Comparison of ENCODE assay signal across 8 mouse cellular contexts in genomic region chr14:79140826-79141219, GRCm38 (mm10).
DNase-seq lines count a peak whose midpoint lies in the region; ATAC-seq and TF ChIP-seq lines count a peak whose summit lies in the region.

No protein-coding gene starts in this region.

- H3K4me1 ChIP-seq in liver, embryonic 16.5 days (ENCODE audit: control insufficient read depth, low read depth, low read length) = no peaks in the 10 kb centered on the region
- no peaks in the 10 kb centered on the region; the same call in 1 of the 2 replicates for H3K4me1 ChIP-seq in liver, embryonic 11.5 days (replicated peaks; ENCODE audit: control insufficient read depth, insufficient read depth, low read length)
- peaks cover 13% of the 10 kb centered on the region; the same call in 1 of the 2 replicates for H3K4me1 ChIP-seq in forebrain, embryonic 14.5 days (ENCODE audit: control insufficient read depth, insufficient read depth, low read length)
- H3K4me1 ChIP-seq in midbrain, postnatal 0 days (ENCODE audit: insufficient read depth, low read length) = no peaks in the 10 kb centered on the region

- no peaks in the 10 kb centered on the region for H3K36me3 ChIP-seq in liver, embryonic 16.5 days (ENCODE audit: control insufficient read depth, insufficient read depth)
- H3K36me3 ChIP-seq in liver, embryonic 11.5 days (ENCODE audit: control insufficient read depth, insufficient read depth, low read length) = no peaks in the 10 kb centered on the region
- H3K36me3 ChIP-seq in forebrain, embryonic 14.5 days (ENCODE audit: control insufficient read depth, insufficient read depth, low read length) = no peaks in the 10 kb centered on the region
- no peaks in the 10 kb centered on the region for H3K36me3 ChIP-seq in midbrain, postnatal 0 days (ENCODE audit: insufficient read depth, low read length)

- no peak for TF ChIP-seq CTCF in midbrain, postnatal 0 days (IDR thresholded peaks at IDR 0.05)

- no peak overlapping the region for H3K27ac ChIP-seq in liver, embryonic 16.5 days (ENCODE audit: low read length)
- H3K27ac ChIP-seq in liver, embryonic 11.5 days (ENCODE audit: low read depth, low read length) = no peak overlapping the region
- no peak overlapping the region for H3K27ac ChIP-seq in forebrain, embryonic 14.5 days (ENCODE audit: low read depth, low read length)
- no peak overlapping the region for H3K27ac ChIP-seq in midbrain, postnatal 0 days (ENCODE audit: low read depth, low read length)

- DNase-seq in liver, embryonic 11.5 days (ENCODE audit: low spot score) = no peak
- peak; percentile 18 for DNase-seq in forebrain, embryonic 14.5 days (ENCODE audit: low spot score)
- peak; percentile 40 to 59 for DNase-seq in kidney, adult 8-10 months
- DNase-seq in midbrain, postnatal 0 days (ENCODE audit: low spot score) = peak; percentile 27
- DNase-seq in right cerebral cortex, postnatal 25 days = no peak
- no peak for DNase-seq in testis, postnatal 14 days (ENCODE audit: low spot score)
- no peak for DNase-seq in layer of hippocampus, postnatal 10 days (ENCODE audit: low spot score in 2 of 2)

- H3K9me3 ChIP-seq in liver, embryonic 16.5 days (replicated peaks; ENCODE audit: control insufficient read depth, low read length) = no peaks in the 10 kb centered on the region
- no peaks in the 10 kb centered on the region for H3K9me3 ChIP-seq in liver, embryonic 11.5 days (ENCODE audit: control insufficient read depth, low read length)
- no peaks in the 10 kb centered on the region for H3K9me3 ChIP-seq in forebrain, embryonic 14.5 days (replicated peaks; ENCODE audit: control insufficient read depth, low read length)
- H3K9me3 ChIP-seq in midbrain, postnatal 0 days (ENCODE audit: low read length) = no peaks in the 10 kb centered on the region

- ATAC-seq in liver, embryonic 16.5 days (ENCODE audit: low read depth) = peak; percentile 37; the same call in 1 of the 2 replicates
- no peak for ATAC-seq in liver, embryonic 11.5 days (replicated peaks; ENCODE audit: low FRiP score)
- ATAC-seq in forebrain, embryonic 14.5 days = peak; percentile 35
- no peak; the same call in 1 of the 2 replicates for ATAC-seq in midbrain, postnatal 0 days (ENCODE audit: low FRiP score)

- H3K27me3 ChIP-seq in liver, embryonic 16.5 days (ENCODE audit: control insufficient read depth, insufficient read depth, low read depth, low read length) = no peaks in the 10 kb centered on the region
- H3K27me3 ChIP-seq in liver, embryonic 11.5 days (replicated peaks; ENCODE audit: control insufficient read depth, insufficient read depth, low read length) = no peaks in the 10 kb centered on the region
- no peaks in the 10 kb centered on the region for H3K27me3 ChIP-seq in forebrain, embryonic 14.5 days (replicated peaks; ENCODE audit: control insufficient read depth, insufficient read depth, low read length)
- no peaks in the 10 kb centered on the region for H3K27me3 ChIP-seq in midbrain, postnatal 0 days (ENCODE audit: insufficient read depth, low read length)

- H3K4me3 ChIP-seq in liver, embryonic 16.5 days (ENCODE audit: low read depth, low read length) = no peak overlapping the region
- no peak overlapping the region for H3K4me3 ChIP-seq in liver, embryonic 11.5 days (ENCODE audit: low read depth, low read length)
- no peak overlapping the region for H3K4me3 ChIP-seq in forebrain, embryonic 14.5 days (ENCODE audit: low read depth, low read length)
- no peak overlapping the region for H3K4me3 ChIP-seq in midbrain, postnatal 0 days (ENCODE audit: low read depth, low read length)

- H3K9ac ChIP-seq in liver, embryonic 16.5 days (ENCODE audit: low read depth, low read length) = no peak overlapping the region
- no peak overlapping the region for H3K9ac ChIP-seq in liver, embryonic 11.5 days (ENCODE audit: low read depth, low read length)
- H3K9ac ChIP-seq in forebrain, embryonic 14.5 days (ENCODE audit: low read length) = no peak overlapping the region
- no peak overlapping the region for H3K9ac ChIP-seq in midbrain, postnatal 0 days (replicated peaks; ENCODE audit: low read length, poor library complexity, severe bottlenecking)

- WGBS in liver, embryonic 16.5 days (ENCODE audit: insufficient replicate concordance) = 67% methylated on average over 2 of the region's 2 CpGs
- 84% methylated on average over 2 of the region's 2 CpGs for WGBS in liver, embryonic 11.5 days
- 81% methylated on average over 2 of the region's 2 CpGs for WGBS in forebrain, embryonic 14.5 days
- WGBS in midbrain, postnatal 0 days = 72% methylated on average over 2 of the region's 2 CpGs

- H3K4me2 ChIP-seq in liver, embryonic 16.5 days (ENCODE audit: low read depth, low read length) = no peak overlapping the region
- H3K4me2 ChIP-seq in liver, embryonic 11.5 days = no peak overlapping the region
- no peak overlapping the region for H3K4me2 ChIP-seq in forebrain, embryonic 14.5 days (ENCODE audit: low read length)
- H3K4me2 ChIP-seq in midbrain, postnatal 0 days (ENCODE audit: low read depth, low read length, poor library complexity, severe bottlenecking) = no peak overlapping the region

Comparison
In these comparisons a context has a peak if more than half of its experiments do, and no peak if none do; other contexts are left out.
1. ATAC-seq: peak in liver, embryonic 16.5 days (single experiment) and forebrain, embryonic 14.5 days (single experiment); none in liver, embryonic 11.5 days (single experiment) and midbrain, postnatal 0 days (single experiment).
2. DNase-seq: peak in forebrain, embryonic 14.5 days (single experiment), kidney, adult 8-10 months (2 of 2) and midbrain, postnatal 0 days (single experiment); none in liver, embryonic 11.5 days (single experiment), right cerebral cortex, postnatal 25 days (single experiment), testis, postnatal 14 days (single experiment) and layer of hippocampus, postnatal 10 days (0 of 2).